Mouse (Mus musculus) CH12.LX (cell line): ENCODE data around the gene Strada. TPM values are rescaled to one million over a fixed set of nuclear protein-coding genes. Genes with fewer than 3 reads are reported as not detected.

Source experiments
- DNase-seq: peaks from one replicate; pipeline ENCODE4 v3.0.0-alpha.2; 2013; ENCODE audit errors: extremely low read depth
- H3K27ac ChIP-seq: 2 replicates; pipeline ENCODE4 v1.5.1; 2012; ENCODE audit warnings: low read depth, mild to moderate bottlenecking, control low read depth, moderate library complexity; ENCODE audit not compliant: insufficient read depth
- H3K27me3 ChIP-seq: replicated peaks from 2 replicates; pipeline ENCODE3; 2012; ENCODE audit warnings: inconsistent platforms
- H3K36me3 ChIP-seq, 2 experiments: replicated peaks in 1 of 2; 2 replicates each; pipeline versions ENCODE3 to v1.6.1; 2012; ENCODE audit warnings: inconsistent platforms in 1 of 2, low read length in 1 of 2, mild to moderate bottlenecking in 1 of 2, mixed read lengths in 1 of 2, moderate library complexity in 1 of 2; ENCODE audit not compliant: control insufficient read depth in 1 of 2, insufficient read depth in 1 of 2
- H3K4me1 ChIP-seq, 2 experiments: 2 replicates each; pipeline ENCODE4 v1.6.1; 2012; ENCODE audit warnings: inconsistent platforms in 1 of 2, moderate library complexity in 1 of 2; ENCODE audit not compliant: insufficient read depth in 2 of 2, control insufficient read depth in 1 of 2
- H3K4me2 ChIP-seq: 2 replicates; pipeline ENCODE4 v1.6.1; 2012; ENCODE audit warnings: low read depth, mild to moderate bottlenecking, control low read depth; ENCODE audit not compliant: poor library complexity, insufficient read depth, severe bottlenecking
- H3K4me3 ChIP-seq, 3 experiments: fragments of 150-350 bp in 1 of 3; sonication (generic) in 1 of 3; replicated peaks in 1 of 3; 2 replicates each; pipeline versions ENCODE3 to v1.5.1; 2011 to 2012; ENCODE audit warnings: low read depth in 2 of 3, low read length in 2 of 3, mild to moderate bottlenecking in 2 of 3, moderate library complexity in 2 of 3, control low read depth in 1 of 3, improper control_type of control experiment in 1 of 3, inconsistent platforms in 1 of 3, mixed read lengths in 1 of 3; ENCODE audit not compliant: poor library complexity in 1 of 3
- H3K79me2 ChIP-seq: replicated peaks from 2 replicates; pipeline ENCODE4 v1.6.1; 2012; ENCODE audit warnings: mild to moderate bottlenecking, moderate library complexity; ENCODE audit not compliant: control insufficient read depth, poor library complexity, insufficient read depth, severe bottlenecking; ENCODE audit errors: extremely low read depth
- H3K9ac ChIP-seq: 2 replicates; pipeline ENCODE4 v1.6.1; 2012; ENCODE audit warnings: low read depth, mild to moderate bottlenecking, control low read depth, moderate library complexity; ENCODE audit not compliant: insufficient read depth
- H3K9me3 ChIP-seq: replicated peaks from 2 replicates; pipeline ENCODE3; 2012; ENCODE audit warnings: low read length, inconsistent platforms, mixed read lengths
- CHD2 ChIP-seq: IDR thresholded peaks from 2 replicates; pipeline ENCODE4 v1.6.1; 2011; ENCODE audit warnings: low read length, improper control_type of control experiment
- E2F4 ChIP-seq: IDR thresholded peaks from 2 replicates; pipeline ENCODE4 v1.6.1; 2011; ENCODE audit warnings: low read depth, low read length, improper control_type of control experiment; ENCODE audit not compliant: insufficient replicate concordance
- ELF1 ChIP-seq: IDR thresholded peaks from 2 replicates; pipeline ENCODE4 v1.6.1; 2014; ENCODE audit warnings: low read depth, mild to moderate bottlenecking, inconsistent platforms, low read length, improper control_type of control experiment
- HCFC1 ChIP-seq: IDR thresholded peaks from 2 replicates; pipeline ENCODE4 v1.6.1; 2012; ENCODE audit warnings: low read depth, mild to moderate bottlenecking, inconsistent platforms, low read length, improper control_type of control experiment
- JUN ChIP-seq: IDR thresholded peaks from 2 replicates; pipeline ENCODE4 v1.6.1; 2011; ENCODE audit warnings: low read depth, mild to moderate bottlenecking, low read length, improper control_type of control experiment, moderate library complexity; ENCODE audit not compliant: insufficient read depth
- JUND ChIP-seq: conservative IDR thresholded peaks from 2 replicates; pipeline ENCODE4 v1.6.1; 2011; ENCODE audit warnings: low read depth, low read length, improper control_type of control experiment
- KAT2A ChIP-seq: IDR thresholded peaks from 2 replicates; pipeline ENCODE4 v1.6.1; 2012; ENCODE audit warnings: low read length, improper control_type of control experiment, inconsistent platforms; ENCODE audit not compliant: insufficient replicate concordance
- MAFK ChIP-seq: IDR thresholded peaks from 2 replicates; pipeline ENCODE4 v1.6.1; 2011; ENCODE audit warnings: low read length, improper control_type of control experiment; ENCODE audit not compliant: insufficient replicate concordance
- MAX ChIP-seq: IDR thresholded peaks from 2 replicates; pipeline ENCODE4 v1.6.1; 2011; ENCODE audit warnings: low read length, improper control_type of control experiment
- MEF2A ChIP-seq: IDR thresholded peaks from 2 replicates; pipeline ENCODE4 v1.6.1; 2014; ENCODE audit warnings: low read depth, mild to moderate bottlenecking, inconsistent platforms, low read length, improper control_type of control experiment, borderline replicate concordance
- NRF1 ChIP-seq: IDR thresholded peaks from 2 replicates; pipeline ENCODE4 v1.6.1; 2014; ENCODE audit warnings: low read depth, mild to moderate bottlenecking, inconsistent platforms, low read length, improper control_type of control experiment, moderate library complexity
- POLR2A ChIP-seq: IDR thresholded peaks from 2 replicates; pipeline ENCODE4 v1.6.1; 2011; ENCODE audit warnings: low read depth, mild to moderate bottlenecking, improper control_type of control experiment, low read length
- POLR2AphosphoS2 ChIP-seq: IDR thresholded peaks from 2 replicates; pipeline ENCODE4 v1.6.1; 2011; ENCODE audit warnings: low read depth, low read length, improper control_type of control experiment
- RAD21 ChIP-seq: IDR thresholded peaks from 2 replicates; pipeline ENCODE4 v1.6.1; 2011; ENCODE audit warnings: low read depth, mild to moderate bottlenecking, low read length, improper control_type of control experiment, moderate library complexity
- RCOR1 ChIP-seq: conservative IDR thresholded peaks from 2 replicates; pipeline ENCODE4 v1.6.1; 2012; ENCODE audit warnings: low read depth, mild to moderate bottlenecking, inconsistent platforms, low read length, improper control_type of control experiment
- SIN3A ChIP-seq: IDR thresholded peaks from 2 replicates; pipeline ENCODE4 v1.6.1; 2012; ENCODE audit warnings: low read length, improper control_type of control experiment, inconsistent platforms
- SMC3 ChIP-seq: IDR thresholded peaks from 2 replicates; pipeline ENCODE4 v1.6.1; 2011; ENCODE audit warnings: low read depth, low read length, improper control_type of control experiment
- TBP ChIP-seq: conservative IDR thresholded peaks from 2 replicates; pipeline ENCODE4 v1.6.1; 2011; ENCODE audit warnings: low read depth, low read length, improper control_type of control experiment
- TCF12 ChIP-seq: IDR thresholded peaks from 2 replicates; pipeline ENCODE4 v1.6.1; 2014; ENCODE audit warnings: low read depth, mild to moderate bottlenecking, inconsistent platforms, low read length, improper control_type of control experiment
- USF1 ChIP-seq: IDR thresholded peaks from 2 replicates; pipeline ENCODE4 v1.6.1; 2014; ENCODE audit warnings: low read depth, mild to moderate bottlenecking, inconsistent platforms, low read length, improper control_type of control experiment
- USF2 ChIP-seq: conservative IDR thresholded peaks from 2 replicates; pipeline ENCODE4 v1.6.1; 2011; ENCODE audit warnings: low read depth, low read length, improper control_type of control experiment
- ZKSCAN1 ChIP-seq: IDR thresholded peaks from 2 replicates; pipeline ENCODE4 v1.6.1; 2012; ENCODE audit warnings: low read depth, inconsistent platforms, low read length, improper control_type of control experiment, borderline replicate concordance
- ZMIZ1 ChIP-seq: IDR thresholded peaks from 2 replicates; pipeline ENCODE4 v1.6.1; 2012; ENCODE audit warnings: low read depth, mild to moderate bottlenecking, inconsistent platforms, low read length, improper control_type of control experiment
- ZNF384 ChIP-seq: IDR thresholded peaks from 2 replicates; pipeline ENCODE4 v1.6.1; 2012; ENCODE audit warnings: low read depth, low read length, improper control_type of control experiment, inconsistent platforms
- dilution Hi-C: fragments of 300-500 bp; cut with MboI; formaldehyde crosslinking; loops from 2 replicates; pipeline ENCODE4 v1.14.3; 2020; ENCODE audit warnings: low sequenced_read_pairs; ENCODE audit not compliant: extremely low pct_unique_long_range_greater_than_20kb, extremely low pct_ligation_motif_present
- in situ Hi-C: fragments of 300-500 bp; cut with MboI; formaldehyde crosslinking; loops from 3 replicates; pipeline ENCODE4 v1.14.3; 2019; ENCODE audit warnings: low sequenced_read_pairs, low pct_ligation_motif_present, low pct_unique_long_range_greater_than_20kb, mixed read lengths
- polyA plus RNA-seq: library from polyadenylated mRNA; unstranded; fragments of >175 nt; gene quantifications from 2 replicates; pipeline ENCODE4 v1.2.1, GENCODE M21; 2012; ENCODE audit warnings: low read depth; ENCODE audit not compliant: insufficient read length
- total RNA-seq, 2 experiments: library from RNA; depleted of rRNA; stranded (reverse); fragments of 300-350 nt in 1 of 2; fragments of >200 nt in 1 of 2; gene quantifications; 2 replicates each; pipeline ENCODE4 v1.2.3; 2012 to 2014

Strada gene
- total and polyA plus RNA-seq, 3 experiments, result 36.8 to 51.7 (median 41.7) TPM

- H3K79me2 ChIP-seq, result no peaks in the 10 kb centered on the region
- dilution Hi-C loops (no loop called here), in situ Hi-C loops (no loop called here)
- H3K9ac ChIP-seq, result no peak overlapping the region
- H3K27me3 ChIP-seq, result no peaks in the 10 kb centered on the region
- H3K4me1 ChIP-seq, result peaks cover 9 to 24% of the 10 kb centered on the region in 2 experiments
- no peak for DNase-seq
- peaks cover 3 to 45% of the 10 kb centered on the region in 2 experiments for H3K36me3 ChIP-seq
- H3K4me2 ChIP-seq, result no peak overlapping the region
- H3K27ac ChIP-seq, result no peak overlapping the region
- no peak overlapping the region for H3K4me3 ChIP-seq
- TF ChIP-seq MAX (no peak), TCF12 (no peak), RAD21 (no peak), MEF2A (no peak), JUND (no peak), CHD2 (no peak), SMC3 (no peak), USF2 (no peak), HCFC1 (no peak), ELF1 (no peak), POLR2A (no peak)
- H3K9me3 ChIP-seq, result peaks cover 4% of the 10 kb centered on the region
These were observed 25.6 kb downstream of the Strada start for GRCm38 (mm10) chr11:106176372-106176771.

DNA sequence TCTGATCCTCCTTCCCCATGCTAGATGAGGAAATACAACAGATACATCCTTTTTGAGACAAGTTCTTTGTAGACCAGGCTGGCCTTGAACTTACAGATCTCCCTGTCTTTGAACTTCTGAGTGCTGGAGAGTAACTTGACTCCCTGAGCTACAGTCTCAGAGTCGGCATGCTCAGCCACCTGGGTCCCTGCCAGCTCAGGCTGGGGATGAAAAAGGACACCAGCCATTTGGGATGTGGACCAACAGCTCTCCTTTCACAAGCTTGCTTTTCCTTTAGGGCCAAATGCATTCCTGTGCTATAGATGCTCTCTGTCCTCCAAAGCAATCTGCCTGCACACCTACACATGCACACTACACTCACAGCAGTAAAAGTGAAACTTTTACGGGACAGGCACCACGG, 26.9 kb downstream of the Strada start:
- Histone ChIP-seq H3K9ac (no peak overlapping the region), H3K79me2 (no peaks in the 10 kb centered on the region), H3K9me3 (peaks cover 4% of the 10 kb centered on the region), H3K4me1 (peaks cover 5 to 20% of the 10 kb centered on the region in 2 experiments), H3K36me3 (peaks cover 8 to 56% of the 10 kb centered on the region in 2 experiments), H3K27ac (no peak overlapping the region), H3K4me3 (no peak overlapping the region), H3K27me3 (no peaks in the 10 kb centered on the region), H3K4me2 (no peak overlapping the region)
- TF ChIP-seq USF2 (no peak), E2F4 (no peak), MEF2A (no peak), KAT2A (no peak), ZMIZ1 (no peak), CHD2 (no peak), ZKSCAN1 (no peak), POLR2AphosphoS2 (no peak), ZNF384 (no peak), USF1 (no peak), SIN3A (no peak), JUN (no peak), MAFK (no peak), ELF1 (no peak), RCOR1 (no peak), TCF12 (no peak), NRF1 (no peak), TBP (no peak)
- DNase-seq, result no peak
- dilution Hi-C loops (no loop called here), in situ Hi-C loops (no loop called here)
